In the genomic region with DNA sequence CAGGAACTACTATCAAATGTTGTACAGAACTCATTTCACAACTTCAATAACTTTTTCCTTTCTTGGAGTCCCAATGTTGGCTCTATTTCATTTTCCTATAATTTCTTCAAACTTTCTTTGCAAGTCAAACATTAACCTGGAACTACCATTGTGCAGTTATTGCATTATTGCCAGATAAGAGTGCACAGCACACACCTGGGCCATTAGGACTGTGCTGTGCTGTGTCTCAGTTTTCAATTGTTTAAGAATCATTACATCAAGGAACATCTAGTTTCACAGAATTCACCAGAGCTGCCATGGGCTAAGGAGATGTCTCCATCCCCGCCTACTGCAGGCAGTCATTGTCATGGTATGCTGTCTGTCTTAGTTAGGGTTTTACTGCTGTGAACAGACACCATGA, we compare ENCODE assay signal across 13 mouse cellular contexts.
"Had no signal": no experiment of that assay in that cellular context is flagged by ENCODE, and none has a peak within 500 bp of the region (broad histone marks: within the 10 kb centered on the region; RNA-seq: fewer than 3 reads in every experiment).

No protein-coding gene starts in this region.

- H3K36me3 ChIP-seq: midbrain, embryonic 10.5 days; midbrain, embryonic 12.5 days; neural tube, embryonic 12.5 days; stomach, embryonic 15.5 days had no signal

- H3K4me2 ChIP-seq: lung, embryonic 14.5 days; midbrain, embryonic 12.5 days; neural tube, embryonic 12.5 days; stomach, embryonic 15.5 days had no signal

- H3K4me3 ChIP-seq: midbrain, embryonic 10.5 days; midbrain, embryonic 12.5 days; neural tube, embryonic 12.5 days; stomach, embryonic 15.5 days had no signal

- H3K4me1 ChIP-seq: midbrain, embryonic 10.5 days; midbrain, embryonic 12.5 days; neural tube, embryonic 12.5 days; stomach, embryonic 15.5 days had no signal

- DNase-seq: lung, adult 18-20 months; lung, postnatal 10 days; lung, postnatal 4 days; midbrain, embryonic 14.5 days; right cerebral cortex, postnatal 14 days; thymus, adult 2 months; thymus, postnatal 36 days had no signal

- H3K27me3 ChIP-seq: midbrain, embryonic 12.5 days; neural tube, embryonic 12.5 days; stomach, embryonic 15.5 days had no signal

- H3K27ac ChIP-seq: midbrain, embryonic 10.5 days; midbrain, embryonic 12.5 days; neural tube, embryonic 12.5 days; stomach, embryonic 15.5 days; stomach, postnatal 0 days had no signal

- H3K9ac ChIP-seq: lung, embryonic 14.5 days; midbrain, embryonic 12.5 days; neural tube, embryonic 12.5 days; stomach, embryonic 15.5 days had no signal

- H3K9me3 ChIP-seq: midbrain, embryonic 12.5 days; neural tube, embryonic 12.5 days; stomach, embryonic 15.5 days had no signal
